Mouse (Mus musculus) hindbrain, embryonic 13.5 days (tissue): ENCODE data around the gene Riok1. TPM values are rescaled to one million over a fixed set of nuclear protein-coding genes. Genes with fewer than 3 reads are reported as not detected.

Source experiments
- ATAC-seq: fragments of 200-750 bp; cut with Nextera tagmentation; 2 replicates; pipeline ENCODE4 v1.8.0; 2017; ENCODE audit warnings: moderate TSS enrichment; ENCODE audit not compliant: low FRiP score
- H3K27ac ChIP-seq: fragments of 300-500 bp; sonication (generic); 2 replicates; pipeline ENCODE4 v1.5.1; 2015; ENCODE audit warnings: inconsistent platforms, mild to moderate bottlenecking, moderate library complexity
- H3K27me3 ChIP-seq: fragments of 300-500 bp; sonication (generic); 2 replicates; pipeline ENCODE4 v1.6.1; 2015; ENCODE audit warnings: mild to moderate bottlenecking, inconsistent platforms
- H3K36me3 ChIP-seq: fragments of 300-500 bp; sonication (generic); 2 replicates; pipeline ENCODE4 v1.6.1; 2015; ENCODE audit warnings: mild to moderate bottlenecking, inconsistent platforms
- H3K4me1 ChIP-seq: fragments of 300-500 bp; sonication (generic); replicated peaks from 2 replicates; pipeline ENCODE4 v1.6.1; 2015; ENCODE audit warnings: inconsistent platforms
- H3K4me2 ChIP-seq: fragments of 300-500 bp; sonication (generic); 2 replicates; pipeline ENCODE4 v1.6.1; 2015; ENCODE audit warnings: inconsistent platforms, mild to moderate bottlenecking, moderate library complexity
- H3K4me3 ChIP-seq: fragments of 300-500 bp; sonication (generic); 2 replicates; pipeline ENCODE4 v1.5.1; 2015; ENCODE audit warnings: mild to moderate bottlenecking, inconsistent platforms
- H3K9ac ChIP-seq: fragments of 300-500 bp; sonication (generic); 2 replicates; pipeline ENCODE4 v1.6.1; 2015; ENCODE audit warnings: mild to moderate bottlenecking, inconsistent platforms
- H3K9me3 ChIP-seq: fragments of 300-500 bp; sonication (generic); 2 replicates; pipeline ENCODE4 v1.6.1; 2016; ENCODE audit warnings: inconsistent platforms
- WGBS: fragments of 180-500 bp; shearing (Covaris S2); methylation state at CpG from one replicate; pipeline ENCODE4 v1.1.7; 2015; 5-methylcytosine and 5-hydroxymethylcytosine counted together
- polyA plus RNA-seq: library from polyadenylated mRNA; unstranded; fragments of >200 nt; fragmentation: Nextera tagmentation; extraction: Ambion mirVana; gene quantifications from 2 replicates; pipeline ENCODE4 v1.2.1, GENCODE M21; 2015

Gene Riok1
- polyA plus RNA-seq, 1 experiment from 2014 or later: 63.8 TPM

DNA sequence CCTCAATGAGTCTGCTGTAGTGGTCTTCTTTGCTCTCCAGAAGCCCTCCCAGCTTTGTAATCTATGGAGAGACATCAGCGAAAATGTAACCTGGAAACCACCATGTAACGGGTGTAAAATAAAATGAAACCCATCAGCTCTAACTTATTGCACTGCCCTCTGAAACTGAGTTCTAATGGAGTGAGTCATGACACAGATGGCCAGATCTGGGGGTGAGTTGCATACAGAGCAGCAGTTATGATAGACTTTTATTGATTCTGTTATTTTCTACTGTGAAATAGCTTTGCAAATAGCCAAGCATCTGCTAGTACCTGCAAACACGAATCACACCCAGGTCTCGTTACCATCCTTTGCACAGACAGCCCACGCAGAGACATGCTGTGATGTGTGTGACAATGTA is 24.4 kb upstream of the Riok1 start:
- WGBS: 84% methylated on average over 5 of the region's 5 CpGs

DNA sequence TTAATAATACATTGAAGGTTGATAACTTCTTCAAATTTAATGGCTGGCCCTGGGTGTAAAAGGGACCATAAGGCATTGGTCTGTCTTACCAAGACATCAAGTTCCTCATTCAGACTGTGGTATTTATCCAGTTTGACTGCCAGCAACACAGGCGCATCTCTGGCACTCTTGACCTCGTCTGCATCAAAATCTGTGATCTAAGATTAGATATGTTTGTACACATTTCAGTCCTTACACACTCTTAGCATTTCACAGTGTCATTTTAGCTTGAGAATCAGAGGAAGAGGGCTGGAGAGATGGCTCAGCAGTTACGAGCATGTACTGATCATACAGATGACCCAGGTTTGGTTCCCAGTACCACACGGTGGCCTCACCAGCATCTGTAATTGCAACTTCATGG is 21.2 kb upstream of the Riok1 start:
- H3K9me3 ChIP-seq: no peaks in the 10 kb centered on the region
- ATAC-seq: no peak
- H3K27ac ChIP-seq: no peak overlapping the region
- no peak overlapping the region for H3K9ac ChIP-seq
- H3K36me3 ChIP-seq: no peaks in the 10 kb centered on the region
- H3K4me3 ChIP-seq: no peak overlapping the region
- no peaks in the 10 kb centered on the region for H3K27me3 ChIP-seq
- 93% methylated on average over 4 of the region's 4 CpGs for WGBS
- no peaks in the 10 kb centered on the region for H3K4me1 ChIP-seq
- H3K4me2 ChIP-seq: no peak overlapping the region

More for the DNA sequence above, 24.4 kb upstream of the Riok1 start:
- no peaks in the 10 kb centered on the region for H3K36me3 ChIP-seq
- H3K4me1 ChIP-seq: no peaks in the 10 kb centered on the region
- no peak overlapping the region for H3K4me3 ChIP-seq
- no peak overlapping the region for H3K9ac ChIP-seq
- no peaks in the 10 kb centered on the region for H3K9me3 ChIP-seq
- no peak for ATAC-seq
- H3K4me2 ChIP-seq: no peak overlapping the region
- no peak overlapping the region for H3K27ac ChIP-seq
- no peaks in the 10 kb centered on the region for H3K27me3 ChIP-seq

DNA sequence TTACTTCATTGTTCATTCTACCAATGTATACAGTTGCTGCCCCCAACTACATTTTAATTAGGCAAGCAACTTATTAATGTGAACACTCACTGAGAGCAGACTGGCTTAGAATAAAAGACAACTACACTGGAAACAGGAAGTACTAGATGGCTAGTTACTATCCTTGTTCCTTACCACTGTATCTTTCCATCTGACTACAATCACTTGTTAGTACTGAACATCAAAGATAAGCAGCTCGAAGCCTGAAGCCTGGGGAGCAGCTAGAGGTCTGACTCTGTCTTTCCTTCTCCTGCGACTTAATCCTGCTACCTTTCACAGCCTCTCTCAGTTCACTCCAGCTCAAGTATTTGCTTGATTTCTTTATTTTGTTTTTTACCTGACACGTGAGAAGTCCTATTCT is 18.0 kb upstream of the Riok1 start:
- Histone ChIP-seq H3K27me3 (no peaks in the 10 kb centered on the region), H3K4me2 (no peak overlapping the region), H3K4me1 (no peaks in the 10 kb centered on the region), H3K4me3 (no peak overlapping the region), H3K36me3 (no peaks in the 10 kb centered on the region), H3K9me3 (no peaks in the 10 kb centered on the region), H3K27ac (no peak overlapping the region), H3K9ac (no peak overlapping the region)
- ATAC-seq: no peak
- 77% methylated on average over 3 of the region's 3 CpGs for WGBS

DNA sequence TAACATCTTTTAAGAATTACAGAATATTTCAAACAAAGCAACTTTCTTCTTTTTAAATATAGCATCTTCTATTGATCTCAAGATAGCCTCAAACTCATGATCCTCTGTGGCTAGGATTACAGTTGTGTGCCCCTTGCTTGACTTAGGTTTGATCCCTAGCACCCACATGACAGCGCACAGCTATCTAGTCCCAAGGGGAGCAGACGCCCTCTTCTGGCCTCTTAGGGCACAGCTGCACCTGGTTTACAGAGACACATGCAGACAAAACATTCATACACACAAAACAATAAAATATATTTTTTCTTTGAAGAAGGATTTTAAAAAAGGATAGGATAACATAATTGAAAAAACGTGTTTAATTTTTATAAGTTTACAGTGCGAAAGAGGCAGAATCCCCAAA is 10.9 kb upstream of the Riok1 start:
- Histone ChIP-seq H3K4me1 (no peaks in the 10 kb centered on the region), H3K4me2 (no peak overlapping the region), H3K9me3 (no peaks in the 10 kb centered on the region), H3K27ac (no peak overlapping the region), H3K4me3 (no peak overlapping the region), H3K36me3 (no peaks in the 10 kb centered on the region), H3K27me3 (no peaks in the 10 kb centered on the region), H3K9ac (no peak overlapping the region)
- no peak for ATAC-seq
- WGBS: 40% methylated on average over 4 of the region's 4 CpGs

DNA sequence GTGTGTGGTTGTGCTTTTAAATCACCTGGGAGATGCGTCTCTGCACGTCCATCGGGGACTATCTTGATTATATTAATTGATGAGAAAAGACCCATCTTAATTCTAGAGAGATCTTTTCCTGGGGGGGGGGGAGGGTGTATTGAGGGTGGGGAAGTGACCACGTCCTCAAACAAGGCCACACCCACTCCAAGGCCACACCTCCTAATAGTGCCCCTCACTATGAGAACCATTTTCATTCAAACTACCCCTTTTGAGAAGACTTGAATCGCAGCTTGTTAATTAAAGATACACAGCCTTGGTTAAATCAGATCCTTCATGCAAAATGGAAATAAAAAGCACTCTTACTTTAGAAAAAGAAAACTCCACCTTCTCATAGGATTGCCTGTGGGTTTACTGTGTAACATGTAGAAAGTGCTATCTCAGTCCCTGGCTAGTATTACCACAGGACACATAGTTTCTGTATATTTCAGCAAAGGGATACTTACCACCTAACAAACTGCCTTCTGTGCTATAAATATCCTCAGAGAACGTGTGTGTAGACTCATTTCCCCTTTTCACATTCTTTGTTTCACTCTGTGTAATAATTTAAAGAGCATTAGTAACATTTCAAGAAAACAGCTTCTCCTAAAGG is 9.1 kb upstream of the Riok1 start:
- Histone ChIP-seq H3K27me3 (no peaks in the 10 kb centered on the region), H3K36me3 (no peaks in the 10 kb centered on the region), H3K4me3 (no peak overlapping the region), H3K4me2 (no peak overlapping the region), H3K4me1 (no peaks in the 10 kb centered on the region), H3K9ac (no peak overlapping the region), H3K9me3 (no peaks in the 10 kb centered on the region), H3K27ac (no peak overlapping the region)
- ATAC-seq: no peak
- 64% methylated on average over 6 of the region's 6 CpGs for WGBS

DNA sequence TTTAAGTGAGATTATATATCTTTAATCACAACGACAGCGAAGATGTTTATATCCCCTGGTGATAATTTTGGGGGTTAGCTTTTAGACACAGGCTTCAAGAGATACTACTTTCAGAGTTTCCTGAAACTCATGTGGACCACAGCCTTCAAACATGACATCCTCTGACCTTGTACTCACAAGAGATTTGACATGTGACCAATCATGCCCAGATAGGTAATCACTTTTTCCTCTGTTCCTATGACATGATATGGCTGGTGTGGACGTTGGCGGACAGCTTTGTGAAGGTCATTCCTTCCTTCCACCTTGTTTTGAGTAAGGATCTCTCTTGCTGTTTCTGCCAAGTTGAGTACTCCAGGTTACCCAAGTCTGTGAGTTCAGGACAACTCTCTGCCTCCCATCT is 8.4 kb upstream of the Riok1 start:
- Histone ChIP-seq H3K27me3 (no peaks in the 10 kb centered on the region), H3K9ac (no peak overlapping the region), H3K4me1 (no peaks in the 10 kb centered on the region), H3K4me2 (no peak overlapping the region), H3K9me3 (no peaks in the 10 kb centered on the region), H3K36me3 (no peaks in the 10 kb centered on the region), H3K27ac (no peak overlapping the region), H3K4me3 (no peak overlapping the region)
- WGBS: 80% methylated on average over 4 of the region's 4 CpGs
- ATAC-seq: no peak

DNA sequence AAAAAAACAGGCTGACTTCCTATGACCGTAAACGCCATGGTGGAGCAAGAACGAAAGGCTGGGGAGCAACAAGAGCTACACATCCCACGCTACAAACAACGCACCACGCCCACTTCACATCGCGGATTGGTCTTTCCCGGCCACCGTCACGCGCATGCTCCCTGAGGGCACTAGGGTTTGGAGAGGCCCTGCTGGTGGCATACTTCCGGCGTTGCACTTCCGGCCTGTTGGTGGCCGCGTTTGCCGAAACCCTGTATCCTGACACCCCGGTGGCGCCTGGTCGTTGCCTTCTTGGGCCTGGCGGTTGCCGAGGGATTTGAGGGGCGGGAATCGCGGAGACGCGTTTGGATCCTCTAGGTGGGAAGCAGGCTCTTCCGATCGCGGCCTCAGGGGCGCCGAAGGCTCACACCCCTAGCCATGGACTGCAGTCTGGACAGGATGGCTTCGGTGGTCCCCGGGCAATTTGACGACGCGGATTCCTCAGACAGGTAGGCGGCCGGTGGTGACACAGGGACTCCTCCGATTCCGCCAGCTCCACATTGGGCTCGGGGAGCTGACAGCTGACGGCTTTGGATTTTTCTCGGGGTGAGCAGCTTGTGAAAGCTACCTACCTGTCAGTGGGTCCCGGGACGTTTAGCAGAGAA is 371 bp downstream of the Riok1 start, which contains the start of gene Cage1:
Gene Cage1 (minus strand): TSS at position 26 of the 644 bp plus-strand sequence.
- peak within 1 kb of the TSS; percentile 97 for H3K4me2 ChIP-seq
- H3K36me3 ChIP-seq: peaks cover 22% of the 10 kb centered on the region
- H3K27ac ChIP-seq: peak within 1 kb of the TSS; percentile 86
- H3K4me1 ChIP-seq: peaks cover 28% of the 10 kb centered on the region
- H3K9me3 ChIP-seq: no peaks in the 10 kb centered on the region
- ATAC-seq: peak; percentile 97
- H3K27me3 ChIP-seq: no peaks in the 10 kb centered on the region
- peak within 1 kb of the TSS; percentile 90 for H3K9ac ChIP-seq
- H3K4me3 ChIP-seq: peak within 1 kb of the TSS; percentile 87
- WGBS: under 1% methylated on average over 47 of the region's 47 CpGs

DNA sequence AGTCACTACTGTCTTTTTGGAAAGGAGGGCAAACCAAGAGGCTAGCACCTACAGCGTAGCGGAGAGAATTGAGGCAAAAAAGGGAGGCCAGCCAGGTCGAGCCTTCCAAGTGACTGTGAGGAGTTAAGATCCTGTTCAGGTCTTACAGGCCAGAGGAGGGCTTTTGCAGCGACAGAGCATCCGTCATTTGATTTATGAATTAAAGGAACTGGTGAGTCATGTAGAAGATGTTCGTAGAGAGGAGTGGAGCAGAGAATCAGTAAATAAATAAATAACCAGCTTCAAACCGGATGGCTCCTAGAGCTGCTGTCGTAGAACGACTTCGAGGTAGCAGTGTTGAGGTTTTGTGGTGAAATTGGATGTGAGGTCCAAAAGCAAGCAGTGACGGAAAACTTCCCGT is 1.0 kb downstream of the Riok1 start:
- Histone ChIP-seq H3K27me3 (no peaks in the 10 kb centered on the region), H3K36me3 (peaks cover 27% of the 10 kb centered on the region), H3K9me3 (no peaks in the 10 kb centered on the region), H3K4me3 (peak overlapping the region; percentile 87), H3K27ac (no peak overlapping the region), H3K9ac (peak overlapping the region; percentile 90), H3K4me1 (peaks cover 28% of the 10 kb centered on the region), H3K4me2 (peak overlapping the region; percentile 97)
- ATAC-seq: peak; percentile 12; the same call in 1 of the 2 replicates
- WGBS: 59% methylated on average over 12 of the region's 12 CpGs

DNA sequence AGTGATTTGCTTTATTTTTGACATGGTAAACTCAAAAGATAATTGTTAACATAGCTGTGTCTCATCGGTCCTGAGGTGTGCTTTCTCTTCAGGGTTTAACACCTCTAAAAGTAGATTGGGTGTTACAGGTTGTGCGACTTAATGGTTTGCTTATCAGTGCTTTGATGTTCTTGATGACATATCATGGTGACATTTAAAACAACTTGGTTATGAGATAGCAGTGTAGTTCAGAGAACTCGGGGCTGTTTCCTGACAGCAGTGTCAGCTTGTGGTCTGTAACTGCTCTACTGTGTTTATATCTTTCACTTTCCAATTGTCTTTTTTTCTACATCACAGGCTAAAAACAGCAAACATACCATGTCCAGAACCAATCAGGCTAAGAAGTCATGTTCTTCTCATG is 13.1 kb downstream of the Riok1 start:
- no peak for ATAC-seq
- Histone ChIP-seq H3K27me3 (no peaks in the 10 kb centered on the region), H3K4me2 (no peak overlapping the region), H3K36me3 (peaks cover 96% of the 10 kb centered on the region), H3K4me1 (no peaks in the 10 kb centered on the region), H3K27ac (no peak overlapping the region), H3K4me3 (no peak overlapping the region), H3K9ac (no peak overlapping the region), H3K9me3 (no peaks in the 10 kb centered on the region)
- 94% methylated on average over 3 of the region's 3 CpGs for WGBS

DNA sequence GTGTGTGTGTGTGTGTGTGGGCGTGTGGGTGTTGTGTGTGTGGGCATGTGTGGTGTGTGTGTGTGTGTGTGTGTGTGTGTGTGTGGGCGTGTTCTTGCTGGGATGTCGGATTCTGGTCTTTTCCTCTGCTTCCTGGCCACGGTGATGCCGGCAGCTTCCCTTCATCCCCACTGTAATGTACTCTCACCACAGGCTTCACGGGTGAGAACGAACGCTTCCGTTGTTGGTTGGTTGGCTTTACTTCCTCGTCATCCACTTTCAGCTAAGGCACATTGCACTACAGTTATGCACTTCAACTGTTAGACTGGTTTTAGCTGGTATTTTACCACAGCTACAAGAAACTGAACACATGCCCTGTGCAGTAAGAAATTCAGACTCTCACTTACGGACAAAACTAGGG is 25.9 kb downstream of the Riok1 start:
- H3K27ac ChIP-seq: no peak overlapping the region
- ATAC-seq: no peak
- no peak overlapping the region for H3K9ac ChIP-seq
- no peak overlapping the region for H3K4me3 ChIP-seq
- no peak overlapping the region for H3K4me2 ChIP-seq
- no peaks in the 10 kb centered on the region for H3K4me1 ChIP-seq
- 94% methylated on average over 11 of the region's 11 CpGs for WGBS
- no peaks in the 10 kb centered on the region for H3K9me3 ChIP-seq
- H3K36me3 ChIP-seq: peaks cover 51% of the 10 kb centered on the region
- no peaks in the 10 kb centered on the region for H3K27me3 ChIP-seq

DNA sequence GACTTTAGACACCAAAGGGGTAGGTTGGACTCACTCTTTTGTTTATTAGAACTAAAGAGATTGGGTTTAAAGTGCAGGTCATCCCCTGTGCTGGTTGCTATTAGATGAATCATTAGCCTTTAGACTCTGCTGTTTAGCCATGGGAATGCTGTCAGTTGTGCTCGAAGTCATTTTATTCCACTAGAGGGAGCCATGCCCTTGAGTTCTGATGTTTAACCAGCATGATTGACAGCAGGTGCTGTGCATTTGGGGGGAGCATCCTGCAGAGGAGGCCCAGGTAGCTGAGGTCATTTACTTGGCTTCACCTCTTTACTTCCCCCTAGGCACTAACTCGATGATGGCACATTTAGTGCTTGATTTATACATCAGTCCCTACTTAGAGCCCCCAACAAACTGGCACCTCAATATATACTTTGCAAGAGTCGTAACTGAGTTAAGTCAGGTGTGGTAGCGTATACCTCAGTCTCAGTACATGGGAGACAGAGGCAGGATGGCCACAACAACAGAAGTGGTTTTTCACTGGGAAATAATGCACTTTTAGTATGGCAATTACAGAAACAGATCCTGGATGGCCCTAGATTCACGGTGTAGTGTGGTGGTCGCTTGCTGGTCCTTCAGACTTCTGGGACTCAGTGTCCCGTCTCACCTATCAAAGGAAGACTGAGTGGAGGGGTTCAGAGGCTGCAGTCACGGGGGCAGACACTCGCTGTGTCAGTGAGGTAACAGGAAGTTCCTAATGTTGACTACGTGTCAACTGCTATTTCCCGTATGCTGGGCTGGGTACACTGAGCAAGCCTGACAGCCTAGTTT is 28.3 kb downstream of the Riok1 start:
- H3K9me3 ChIP-seq: no peaks in the 10 kb centered on the region
- ATAC-seq: peak; percentile 54; the same call in 1 of the 2 replicates
- H3K36me3 ChIP-seq: peaks cover 30% of the 10 kb centered on the region
- 77% methylated on average over 11 of the region's 11 CpGs for WGBS
- no peak overlapping the region for H3K4me2 ChIP-seq
- H3K9ac ChIP-seq: no peak overlapping the region
- no peak overlapping the region for H3K4me3 ChIP-seq
- no peaks in the 10 kb centered on the region for H3K27me3 ChIP-seq
- no peaks in the 10 kb centered on the region for H3K4me1 ChIP-seq
- no peak overlapping the region for H3K27ac ChIP-seq

DNA sequence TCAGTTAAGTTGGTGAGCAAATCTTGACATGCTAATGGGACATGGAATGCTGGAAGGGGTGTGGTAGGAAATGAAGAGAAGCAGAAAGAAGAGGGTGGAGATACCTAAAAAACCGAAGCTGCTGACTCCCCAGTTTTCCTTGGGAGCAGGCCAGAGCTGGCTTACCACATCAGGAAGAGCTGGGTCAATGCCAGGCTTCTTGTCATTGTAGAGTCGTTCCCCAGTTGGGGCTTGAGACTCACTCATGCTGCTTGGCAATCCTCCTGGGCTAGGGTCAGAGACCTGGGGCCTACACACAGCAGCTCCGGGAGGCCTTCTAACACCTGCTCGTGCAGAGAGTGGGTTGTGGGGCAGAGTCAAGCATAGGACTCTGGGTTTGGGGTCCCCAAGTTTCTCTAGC is 34.1 kb downstream of the Riok1 start:
- no peak overlapping the region for H3K27ac ChIP-seq
- whole genome bisulfite sequencing: 79% methylated on average over 4 of the region's 4 CpGs
- no peaks in the 10 kb centered on the region for H3K27me3 ChIP-seq

More for the DNA sequence above, 34.1 kb downstream of the Riok1 start:
- no peak overlapping the region for H3K9ac ChIP-seq
- H3K9me3 ChIP-seq: no peaks in the 10 kb centered on the region
- H3K36me3 ChIP-seq: 0 out of 2 replicates have a peak, but pooled peaks cover 3% of the 10 kb centered on the region
- no peaks in the 10 kb centered on the region for H3K4me1 ChIP-seq
- H3K4me3 ChIP-seq: no peak overlapping the region
- H3K4me2 ChIP-seq: no peak overlapping the region
- no peak for ATAC-seq
